8 mouse cellular contexts compared by ENCODE assay signal in the genomic region with DNA sequence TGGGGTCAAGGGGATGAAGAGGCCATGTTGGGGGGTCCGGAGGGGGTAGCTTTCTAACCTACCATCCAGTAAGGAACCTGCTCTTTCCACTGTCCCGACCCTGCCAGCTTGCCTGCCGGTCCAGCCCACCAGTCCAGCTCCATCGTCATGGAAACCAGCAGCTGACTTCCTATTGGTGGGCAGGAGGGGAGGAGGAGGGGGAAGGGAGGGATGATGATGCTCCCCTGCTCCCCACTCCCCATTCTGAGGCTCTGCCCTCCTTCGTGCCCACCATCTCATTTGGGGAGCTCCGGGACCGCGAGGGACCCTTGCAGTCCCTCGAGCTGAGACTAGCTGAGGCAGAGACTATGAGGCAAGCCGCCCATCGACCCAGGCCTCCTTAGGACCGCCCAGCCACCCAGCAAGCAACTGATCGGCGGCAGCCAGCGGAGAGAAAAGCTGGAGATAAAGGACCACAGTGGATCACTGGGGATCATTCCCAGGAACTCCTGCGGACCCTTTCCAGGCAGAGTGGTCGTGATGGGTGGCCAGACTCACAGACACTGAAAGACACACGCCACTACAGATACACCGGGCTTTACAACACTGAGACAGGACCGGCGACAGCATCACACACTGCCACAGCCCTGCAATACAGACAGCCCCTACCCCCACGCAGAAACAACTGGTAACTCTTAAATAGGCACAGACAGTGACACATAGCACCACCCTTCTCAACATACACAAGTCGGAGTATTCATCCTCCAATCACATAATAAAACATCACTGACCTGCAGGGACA. TPM values are rescaled to one million over a fixed set of nuclear protein-coding genes. Genes with fewer than 3 reads are reported as not detected.
DNase-seq lines count a peak whose midpoint lies in the region; ATAC-seq and TF ChIP-seq lines count a peak whose summit lies in the region.

A gene (plus strand): TSS at position 241 of the 781 bp plus-strand sequence.

- H3K9me3 ChIP-seq in forebrain, embryonic 13.5 days (replicated peaks), result no peaks in the 10 kb centered on the region
- H3K9me3 ChIP-seq in midbrain, embryonic 14.5 days (ENCODE audit: control insufficient read depth, low read length), result no peaks in the 10 kb centered on the region

- peak; percentile 84 for ATAC-seq in forebrain, embryonic 13.5 days
- peak; percentile 78 for ATAC-seq in midbrain, embryonic 14.5 days (ENCODE audit: low FRiP score, low TSS enrichment)

- TF ChIP-seq POLR2A in testis, adult 2 months (IDR thresholded peaks at IDR 0.05; ENCODE audit: control insufficient read depth, low read depth, low read length), result no peak; the same call in 1 of the 2 replicates

- peak within 1 kb of the TSS; percentile 60 for H3K4me3 ChIP-seq in testis, adult 2 months (ENCODE audit: control insufficient read depth, low read depth, low read length)
- peak within 1 kb of the TSS; percentile 62 for H3K4me3 ChIP-seq in forebrain, embryonic 13.5 days
- peak within 1 kb of the TSS; percentile 75 for H3K4me3 ChIP-seq in left cerebral cortex, adult 2 months
- peak within 1 kb of the TSS; percentile 65 for H3K4me3 ChIP-seq in midbrain, embryonic 14.5 days (replicated peaks; ENCODE audit: low read depth, low read length)

- peaks cover 28% of the 10 kb centered on the region for H3K4me1 ChIP-seq in testis, adult 2 months (ENCODE audit: control insufficient read depth, insufficient read depth, low read length)
- peaks cover 53% of the 10 kb centered on the region for H3K4me1 ChIP-seq in forebrain, embryonic 13.5 days
- H3K4me1 ChIP-seq in midbrain, embryonic 14.5 days (ENCODE audit: control insufficient read depth, insufficient read depth, low read length), result peaks cover 43% of the 10 kb centered on the region

- intact Hi-C loops in left cerebral cortex, adult 2 months (cut with DNase I), result loop anchor here (5.0 kb wide), 2 partner anchors 143 to 163 kb away; a partner anchor contains a TSS
- intact Hi-C loops in heart, postnatal 14 days (cut with DNase I), result no loop called here

- H3K9ac ChIP-seq in forebrain, embryonic 13.5 days, result peak within 1 kb of the TSS; percentile 79
- peak within 1 kb of the TSS; percentile 80 for H3K9ac ChIP-seq in midbrain, embryonic 14.5 days (replicated peaks; ENCODE audit: low read length)

- H3K27me3 ChIP-seq in testis, adult 2 months (ENCODE audit: control insufficient read depth, insufficient read depth, low read length), result no peaks in the 10 kb centered on the region
- peaks cover 24% of the 10 kb centered on the region for H3K27me3 ChIP-seq in forebrain, embryonic 13.5 days
- no peaks in the 10 kb centered on the region; the same call in 1 of the 2 replicates for H3K27me3 ChIP-seq in midbrain, embryonic 14.5 days (ENCODE audit: control insufficient read depth, insufficient read depth, low read length)

- no peak within 1 kb of the TSS for H3K27ac ChIP-seq in testis, adult 2 months (ENCODE audit: control insufficient read depth, insufficient read depth, low read depth, low read length)
- H3K27ac ChIP-seq in forebrain, embryonic 13.5 days, result peak within 1 kb of the TSS; percentile 83
- peak within 1 kb of the TSS; percentile 92 for H3K27ac ChIP-seq in left cerebral cortex, adult 2 months
- H3K27ac ChIP-seq in midbrain, embryonic 14.5 days (replicated peaks; ENCODE audit: low read depth, low read length), result peak within 1 kb of the TSS; percentile 91

- no peaks in the 10 kb centered on the region for H3K36me3 ChIP-seq in testis, adult 2 months (ENCODE audit: control insufficient read depth, insufficient read depth, low read length)
- no peaks in the 10 kb centered on the region for H3K36me3 ChIP-seq in forebrain, embryonic 13.5 days (ENCODE audit: poor library complexity, severe bottlenecking)
- H3K36me3 ChIP-seq in midbrain, embryonic 14.5 days (ENCODE audit: control insufficient read depth, insufficient read depth, low read length), result no peaks in the 10 kb centered on the region

- TF ChIP-seq CTCF in testis, adult 2 months (IDR thresholded peaks at IDR 0.05; ENCODE audit: control insufficient read depth, insufficient read depth, insufficient replicate concordance, low read depth, low read length), result no peak
- no peak for TF ChIP-seq CTCF in left cerebral cortex, adult 2 months (IDR thresholded peaks at IDR 0.05)

- WGBS in forebrain, embryonic 13.5 days, result 5% methylated on average over 23 of the region's 23 CpGs
- 4% methylated on average over 23 of the region's 23 CpGs for WGBS in midbrain, embryonic 14.5 days

- peak within 1 kb of the TSS; percentile 95 for H3K4me2 ChIP-seq in forebrain, embryonic 13.5 days
- peak within 1 kb of the TSS; percentile 97 for H3K4me2 ChIP-seq in midbrain, embryonic 14.5 days (ENCODE audit: low read length)

- DNase-seq in testis, postnatal 14 days (ENCODE audit: low spot score), result no peak
- DNase-seq in left cerebral cortex, adult 2 months (ENCODE audit: extremely low spot score in 1 of 2, low spot score in 2 of 2), result peak; percentile 71
- peak; percentile 91 for DNase-seq in midbrain, embryonic 14.5 days
- DNase-seq in thymus, postnatal 36 days, result peak; percentile 29 to 66
- DNase-seq in heart, postnatal 14 days, result no peak
- DNase-seq in urinary bladder, postnatal 14 days (ENCODE audit: low spot score), result no peak

RNA-seq across cellular contexts. Expression of the gene that starts here (rescaled TPM):
- 10.3 and 11.8 TPM in 2 replicates for polyA plus RNA-seq in testis, adult 2 months (2012; rRNA removed)
- polyA plus RNA-seq in forebrain, embryonic 13.5 days (2015; fragmentation: Nextera tagmentation; extraction: Ambion mirVana), result 20.7 and 29.1 TPM in 2 replicates
- total RNA-seq in left cerebral cortex, adult 2 months (2021), result 100 to 1,000 TPM; 190 to 202 TPM
- polyA plus RNA-seq in midbrain, embryonic 14.5 days (2014; fragmentation: Nextera tagmentation; extraction: Ambion mirVana), result 54.5 and 63.4 TPM in 2 replicates
- under 1 TPM; 0.17 to 0.19 TPM for total RNA-seq in heart, postnatal 14 days (2021)

Comparison
In these comparisons a context has a peak if more than half of its experiments do, and no peak if none do; other contexts are left out.
1. RNA of the gene that starts here (total RNA-seq): 190 to 202 TPM in left cerebral cortex, adult 2 months; 0.17 to 0.19 TPM in heart, postnatal 14 days; every median in the first group is over 100 times any median in the second.
2. DNase-seq: peak in left cerebral cortex, adult 2 months (2 of 2), midbrain, embryonic 14.5 days (single experiment) and thymus, postnatal 36 days (2 of 2); none in testis, postnatal 14 days (single experiment), heart, postnatal 14 days (0 of 2) and urinary bladder, postnatal 14 days (single experiment).
3. Peak in every context shown above with its lines, with median percentiles within 50 percentile points of each other: H3K4me3 ChIP-seq.